Mouse (Mus musculus) heart, embryonic 10.5 days (tissue): Measurements from ENCODE around the gene Cfap54. TPM values are rescaled to one million over a fixed set of nuclear protein-coding genes. Genes with fewer than 3 reads are reported as not detected.

Source experiments
- DNase-seq: peaks from one replicate; pipeline ENCODE4 v3.0.0-alpha.2; 2017; ENCODE audit warnings: low spot score
- H3K27ac ChIP-seq: fragments of 300-500 bp; sonication (generic); 2 replicates; pipeline ENCODE4 v1.5.1; 2016; ENCODE audit warnings: mild to moderate bottlenecking
- H3K27me3 ChIP-seq: fragments of 300-500 bp; sonication (generic); 2 replicates; pipeline ENCODE4 v1.6.1; 2016; ENCODE audit warnings: mild to moderate bottlenecking; ENCODE audit not compliant: poor library complexity, insufficient read depth, severe bottlenecking
- H3K36me3 ChIP-seq: fragments of 300-500 bp; sonication (generic); 2 replicates; pipeline ENCODE4 v1.6.1; 2016; ENCODE audit warnings: mild to moderate bottlenecking, moderate library complexity
- H3K4me1 ChIP-seq: fragments of 300-500 bp; sonication (generic); 2 replicates; pipeline ENCODE4 v1.6.1; 2016; ENCODE audit warnings: mild to moderate bottlenecking
- H3K4me3 ChIP-seq: fragments of 300-500 bp; sonication (generic); 2 replicates; pipeline ENCODE4 v1.5.1; 2016; ENCODE audit warnings: mild to moderate bottlenecking, moderate library complexity
- H3K9me3 ChIP-seq: fragments of 300-500 bp; sonication (generic); 2 replicates; pipeline ENCODE4 v1.6.1; 2016; ENCODE audit warnings: mild to moderate bottlenecking, moderate library complexity
- WGBS: fragments of 180-500 bp; shearing (Covaris S2); methylation state at CpG from one replicate; pipeline ENCODE4 v1.1.7; 2016; 5-methylcytosine and 5-hydroxymethylcytosine counted together
- polyA plus RNA-seq: library from polyadenylated mRNA; unstranded; fragments of >200 nt; fragmentation: Nextera tagmentation; extraction: Ambion mirVana; gene quantifications from 2 replicates; pipeline ENCODE4 v1.2.1, GENCODE M21; 2016

Cfap54 gene
- polyA plus RNA-seq, 1 experiment from 2014 or later: 0.11 TPM

DNA sequence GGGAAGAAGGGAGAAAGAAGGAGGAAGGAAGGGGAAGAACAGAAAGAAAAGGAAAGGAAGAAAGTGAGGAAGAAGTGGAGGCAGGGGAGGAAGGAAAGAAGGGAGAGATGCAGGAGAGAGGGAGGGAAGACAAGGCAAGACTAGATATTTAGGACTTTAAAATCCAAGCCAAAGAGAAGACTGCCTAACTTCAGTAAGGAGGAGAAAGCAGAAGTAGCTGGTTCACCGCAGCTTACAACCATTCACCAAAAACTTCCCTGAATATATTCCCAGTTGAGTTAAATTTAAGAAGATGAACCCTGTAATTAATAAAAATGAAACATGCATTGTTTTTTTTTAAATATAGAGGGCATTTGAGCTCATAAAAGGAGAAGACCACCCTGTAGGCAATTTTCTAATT is 34.3 kb upstream of the Cfap54 start:
- Histone ChIP-seq H3K27me3 (no peaks in the 10 kb centered on the region), H3K4me3 (no peak overlapping the region), H3K4me1 (no peaks in the 10 kb centered on the region), H3K9me3 (no peaks in the 10 kb centered on the region), H3K27ac (no peak overlapping the region), H3K36me3 (no peaks in the 10 kb centered on the region)
- WGBS: 90% methylated on average over 1 of the region's 1 CpGs
- DNase-seq: no peak

DNA sequence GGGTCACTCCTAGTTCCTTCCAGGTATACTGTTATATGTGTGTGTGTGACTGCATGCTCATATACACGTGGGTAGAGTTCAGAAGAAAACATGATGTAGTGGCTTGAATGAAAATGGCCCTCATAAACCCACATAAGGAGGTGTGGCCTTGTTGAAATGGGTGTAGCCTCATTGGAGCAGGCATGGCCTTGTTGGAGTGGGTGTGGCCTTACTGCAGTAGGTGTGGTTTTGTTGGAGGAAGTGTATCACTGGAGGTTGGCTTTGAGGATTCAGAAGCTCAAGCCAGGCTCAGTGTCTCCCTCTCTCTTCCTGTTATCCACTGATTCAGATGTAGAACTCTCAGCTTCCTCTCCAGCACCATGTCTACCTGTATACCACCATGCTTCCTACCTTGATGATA is 33.4 kb upstream of the Cfap54 start:
- no peak for DNase-seq
- no peaks in the 10 kb centered on the region for H3K9me3 ChIP-seq
- no peaks in the 10 kb centered on the region for H3K36me3 ChIP-seq
- H3K4me3 ChIP-seq: no peak overlapping the region
- WGBS: 61% methylated on average over 1 of the region's 1 CpGs
- H3K27ac ChIP-seq: no peak overlapping the region
- H3K27me3 ChIP-seq: no peaks in the 10 kb centered on the region
- H3K4me1 ChIP-seq: no peaks in the 10 kb centered on the region

- no peaks in the 10 kb centered on the region for H3K36me3 ChIP-seq
- no peaks in the 10 kb centered on the region for H3K4me1 ChIP-seq
- no peak overlapping the region for H3K4me3 ChIP-seq
- DNase-seq: no peak
- H3K9me3 ChIP-seq: no peaks in the 10 kb centered on the region
- WGBS: 78% methylated on average over 8 of the region's 8 CpGs
- no peak overlapping the region for H3K27ac ChIP-seq
- no peaks in the 10 kb centered on the region for H3K27me3 ChIP-seq
Measured at GRCm38 (mm10) chr10:93113968-93114367, 32.5 kb upstream of the Cfap54 start.

DNA sequence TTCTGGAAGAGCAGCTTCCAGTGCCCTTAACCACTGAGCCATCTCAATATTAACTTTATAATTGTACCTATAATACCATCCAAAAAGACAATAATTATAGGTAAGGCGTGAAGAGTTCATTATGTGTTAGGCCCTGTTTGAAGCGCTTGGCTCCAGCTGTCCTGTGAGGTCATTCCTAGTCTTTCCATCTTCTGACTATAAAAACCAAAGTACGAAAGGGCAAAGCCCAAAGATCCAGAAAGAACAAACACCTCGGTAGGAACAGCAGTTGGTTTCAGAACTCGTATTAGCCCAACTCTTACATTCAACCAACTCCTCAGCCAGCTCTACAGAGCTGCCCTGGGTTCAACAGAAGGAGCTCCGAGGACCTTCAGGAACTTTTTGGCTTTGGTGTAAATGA is 30.6 kb upstream of the Cfap54 start:
- H3K27me3 ChIP-seq: no peaks in the 10 kb centered on the region
- 84% methylated on average over 6 of the region's 6 CpGs for WGBS
- H3K36me3 ChIP-seq: no peaks in the 10 kb centered on the region
- no peak for DNase-seq
- no peaks in the 10 kb centered on the region for H3K9me3 ChIP-seq
- no peaks in the 10 kb centered on the region for H3K4me1 ChIP-seq
- no peak overlapping the region for H3K27ac ChIP-seq
- no peak overlapping the region for H3K4me3 ChIP-seq

DNA sequence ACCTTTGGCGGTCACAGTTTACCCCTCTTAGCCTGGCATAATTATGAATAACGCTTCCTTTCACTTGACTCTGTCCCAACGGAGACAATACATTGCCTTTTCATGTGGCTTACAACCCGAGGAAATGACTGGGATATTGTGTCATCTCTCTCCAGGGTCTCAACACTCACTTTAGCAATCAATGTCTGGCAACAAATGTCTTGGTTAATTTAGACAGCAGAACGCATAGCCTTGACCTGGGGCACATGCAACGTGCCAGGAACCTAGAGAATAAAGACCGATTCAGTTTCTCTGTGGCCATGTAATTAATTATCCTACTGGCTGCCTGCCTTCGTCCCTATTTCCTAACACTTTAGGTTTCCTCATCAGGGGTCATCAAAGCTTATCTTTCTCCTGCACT is 30.0 kb upstream of the Cfap54 start:
- no peak for DNase-seq
- H3K4me1 ChIP-seq: no peaks in the 10 kb centered on the region
- H3K27ac ChIP-seq: no peak overlapping the region
- H3K36me3 ChIP-seq: no peaks in the 10 kb centered on the region
- H3K27me3 ChIP-seq: no peaks in the 10 kb centered on the region
- H3K4me3 ChIP-seq: no peak overlapping the region
- 76% methylated on average over 8 of the region's 8 CpGs for WGBS
- H3K9me3 ChIP-seq: no peaks in the 10 kb centered on the region

GRCm38 (mm10) chr10:93105358-93105757 is 23.9 kb upstream of the Cfap54 start:
- H3K9me3 ChIP-seq: no peaks in the 10 kb centered on the region
- H3K27ac ChIP-seq: no peak overlapping the region
- no peaks in the 10 kb centered on the region for H3K27me3 ChIP-seq
- H3K4me3 ChIP-seq: no peak overlapping the region
- 81% methylated on average over 7 of the region's 7 CpGs for WGBS
- DNase-seq: no peak
- H3K36me3 ChIP-seq: no peaks in the 10 kb centered on the region
- H3K4me1 ChIP-seq: no peaks in the 10 kb centered on the region

DNA sequence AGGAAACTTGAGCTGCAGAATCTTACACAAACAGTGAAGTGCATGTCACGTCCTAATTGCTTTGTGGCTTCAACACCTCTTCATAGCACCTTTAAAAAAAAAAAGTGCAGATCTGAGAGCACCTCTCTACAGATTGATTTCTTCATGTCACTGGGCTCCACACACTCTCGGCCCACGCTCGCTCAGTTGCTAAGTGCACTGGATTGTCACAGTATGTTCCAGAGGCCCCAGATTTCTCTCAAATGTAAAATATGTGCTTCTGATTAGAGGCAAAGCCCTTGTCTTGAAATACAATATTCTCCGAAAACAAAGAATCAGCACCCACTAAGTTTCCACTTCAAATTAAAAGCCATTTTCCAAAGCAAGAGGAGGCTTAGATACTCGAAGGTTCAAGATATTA is 22.9 kb upstream of the Cfap54 start:
- H3K36me3 ChIP-seq: no peaks in the 10 kb centered on the region
- no peak overlapping the region for H3K27ac ChIP-seq
- no peak for DNase-seq
- no peak overlapping the region for H3K4me3 ChIP-seq
- 62% methylated on average over 6 of the region's 6 CpGs for WGBS
- no peaks in the 10 kb centered on the region for H3K4me1 ChIP-seq
- no peaks in the 10 kb centered on the region for H3K27me3 ChIP-seq
- no peaks in the 10 kb centered on the region for H3K9me3 ChIP-seq

GRCm38 (mm10) chr10:93103676-93104075 is 22.3 kb upstream of the Cfap54 start:
- Histone ChIP-seq H3K9me3 (no peaks in the 10 kb centered on the region), H3K4me1 (no peaks in the 10 kb centered on the region), H3K27me3 (no peaks in the 10 kb centered on the region), H3K36me3 (no peaks in the 10 kb centered on the region), H3K4me3 (no peak overlapping the region), H3K27ac (no peak overlapping the region)
- DNase-seq: no peak
- WGBS: 72% methylated on average over 11 of the region's 11 CpGs

- no peaks in the 10 kb centered on the region for H3K9me3 ChIP-seq
- H3K4me1 ChIP-seq: no peaks in the 10 kb centered on the region
- WGBS: 49% methylated on average over 5 of the region's 5 CpGs
- H3K4me3 ChIP-seq: no peak overlapping the region
- no peaks in the 10 kb centered on the region for H3K27me3 ChIP-seq
- DNase-seq: no peak
- H3K27ac ChIP-seq: no peak overlapping the region
- H3K36me3 ChIP-seq: no peaks in the 10 kb centered on the region
Measured at GRCm38 (mm10) chr10:93102321-93102720, 20.9 kb upstream of the Cfap54 start.

DNA sequence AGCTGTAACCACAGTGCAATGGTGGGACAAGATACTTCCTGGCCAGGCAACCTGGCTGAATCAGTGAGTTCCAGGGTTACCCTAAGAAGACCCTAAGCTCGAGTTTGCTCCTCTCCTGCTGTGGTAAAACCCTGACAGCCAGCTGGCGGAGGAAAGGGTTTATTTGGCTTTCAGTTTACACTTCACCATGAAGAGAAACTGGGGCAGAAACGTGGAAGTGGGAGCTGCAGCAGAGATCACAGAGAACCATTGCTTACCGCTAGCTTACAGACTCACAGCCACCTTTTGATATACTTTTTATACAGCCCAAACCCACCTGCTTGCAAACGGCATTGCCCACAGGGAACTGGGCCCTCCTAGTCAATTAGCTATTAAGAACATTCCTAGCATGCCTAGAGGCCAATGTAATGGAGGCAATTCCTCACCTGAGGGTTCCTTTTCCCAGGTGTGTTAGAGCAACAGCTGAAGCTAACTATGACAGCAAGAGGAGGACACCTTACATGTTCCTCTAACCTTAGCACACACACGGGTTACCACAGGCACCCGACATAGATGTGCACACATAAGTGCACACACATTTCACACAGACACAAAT is 16.9 kb upstream of the Cfap54 start:
- Histone ChIP-seq H3K27ac (no peak overlapping the region), H3K36me3 (no peaks in the 10 kb centered on the region), H3K4me1 (no peaks in the 10 kb centered on the region), H3K27me3 (no peaks in the 10 kb centered on the region), H3K9me3 (no peaks in the 10 kb centered on the region), H3K4me3 (no peak overlapping the region)
- 68% methylated on average over 7 of the region's 7 CpGs for WGBS
- DNase-seq: no peak

DNA sequence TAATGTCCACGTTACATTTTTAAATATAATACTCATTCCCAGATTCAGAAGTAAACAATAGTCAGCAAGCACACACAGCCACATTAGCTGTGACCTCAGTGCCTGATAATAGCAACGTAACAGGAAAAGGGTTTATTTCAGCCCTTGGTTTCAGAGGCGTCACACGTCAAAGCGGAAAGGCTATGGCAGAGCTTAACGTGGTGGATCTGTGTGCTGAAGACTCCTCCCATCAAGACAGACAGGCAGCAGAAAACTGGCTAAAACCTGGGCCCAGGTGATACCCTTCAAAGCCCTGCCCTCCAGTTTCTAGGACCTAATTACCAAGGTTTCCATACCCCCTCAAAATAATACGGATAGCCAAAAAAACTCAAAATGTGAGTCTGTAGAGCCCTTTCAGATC is 16.0 kb upstream of the Cfap54 start:
- no peaks in the 10 kb centered on the region for H3K9me3 ChIP-seq
- no peak overlapping the region for H3K4me3 ChIP-seq
- no peaks in the 10 kb centered on the region for H3K36me3 ChIP-seq
- WGBS: 93% methylated on average over 7 of the region's 7 CpGs
- H3K4me1 ChIP-seq: no peaks in the 10 kb centered on the region
- DNase-seq: no peak
- no peak overlapping the region for H3K27ac ChIP-seq
- no peaks in the 10 kb centered on the region for H3K27me3 ChIP-seq

GRCm38 (mm10) chr10:93095827-93096226 is 14.4 kb upstream of the Cfap54 start:
- 83% methylated on average over 4 of the region's 4 CpGs for WGBS
- Histone ChIP-seq H3K36me3 (no peaks in the 10 kb centered on the region), H3K27me3 (no peaks in the 10 kb centered on the region), H3K9me3 (no peaks in the 10 kb centered on the region), H3K4me1 (no peaks in the 10 kb centered on the region), H3K4me3 (no peak overlapping the region), H3K27ac (no peak overlapping the region)
- no peak for DNase-seq

DNA sequence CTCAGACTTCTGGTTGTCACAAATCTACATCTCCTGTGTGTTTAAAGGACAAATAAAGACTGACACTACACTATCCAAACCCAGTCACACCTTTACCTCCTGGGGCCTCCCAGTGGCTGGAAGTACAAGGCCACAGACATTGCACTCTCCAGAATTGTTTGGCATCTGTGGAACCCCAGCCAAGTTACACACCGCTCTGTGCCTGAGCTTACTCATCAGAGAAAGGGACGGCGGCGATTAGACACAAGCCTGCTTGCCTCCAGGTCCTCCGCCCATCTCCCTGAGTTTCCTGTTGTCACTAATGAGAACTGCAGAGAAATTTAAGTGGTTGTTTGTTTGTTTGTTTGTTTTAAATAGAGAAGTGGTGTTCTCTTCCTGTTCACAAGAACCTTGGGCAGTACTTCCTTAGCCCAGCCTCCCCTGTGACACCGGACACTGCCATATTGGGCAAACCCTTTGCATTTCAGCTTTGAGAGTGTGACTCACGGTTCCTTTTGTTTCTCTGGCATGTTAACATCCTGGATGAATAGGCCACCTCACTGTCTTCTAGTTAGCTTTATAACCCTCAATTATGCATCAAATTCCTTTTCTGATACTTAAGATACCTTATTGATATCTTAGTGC is 13.7 kb upstream of the Cfap54 start:
- Histone ChIP-seq H3K4me3 (no peak overlapping the region), H3K9me3 (no peaks in the 10 kb centered on the region), H3K27me3 (no peaks in the 10 kb centered on the region), H3K36me3 (no peaks in the 10 kb centered on the region), H3K4me1 (no peaks in the 10 kb centered on the region), H3K27ac (no peak overlapping the region)
- WGBS: 65% methylated on average over 7 of the region's 7 CpGs
- DNase-seq: no peak

GRCm38 (mm10) chr10:93091928-93092327 is 10.5 kb upstream of the Cfap54 start:
- H3K27ac ChIP-seq: no peak overlapping the region
- 76% methylated on average over 2 of the region's 2 CpGs for WGBS
- no peaks in the 10 kb centered on the region for H3K36me3 ChIP-seq
- peaks cover 5% of the 10 kb centered on the region; the same call in 1 of the 2 replicates for H3K4me1 ChIP-seq
- no peak for DNase-seq
- no peaks in the 10 kb centered on the region for H3K27me3 ChIP-seq
- H3K4me3 ChIP-seq: no peak overlapping the region
- H3K9me3 ChIP-seq: no peaks in the 10 kb centered on the region
